Mouse (Mus musculus): ENCODE measurements around the gene Iffo2. TPM values are rescaled to one million over a fixed set of nuclear protein-coding genes. Genes with fewer than 3 reads are reported as not detected.

The Iffo2 gene
- polyA plus RNA-seq, 1 experiment = 1.6 TPM

DNA sequence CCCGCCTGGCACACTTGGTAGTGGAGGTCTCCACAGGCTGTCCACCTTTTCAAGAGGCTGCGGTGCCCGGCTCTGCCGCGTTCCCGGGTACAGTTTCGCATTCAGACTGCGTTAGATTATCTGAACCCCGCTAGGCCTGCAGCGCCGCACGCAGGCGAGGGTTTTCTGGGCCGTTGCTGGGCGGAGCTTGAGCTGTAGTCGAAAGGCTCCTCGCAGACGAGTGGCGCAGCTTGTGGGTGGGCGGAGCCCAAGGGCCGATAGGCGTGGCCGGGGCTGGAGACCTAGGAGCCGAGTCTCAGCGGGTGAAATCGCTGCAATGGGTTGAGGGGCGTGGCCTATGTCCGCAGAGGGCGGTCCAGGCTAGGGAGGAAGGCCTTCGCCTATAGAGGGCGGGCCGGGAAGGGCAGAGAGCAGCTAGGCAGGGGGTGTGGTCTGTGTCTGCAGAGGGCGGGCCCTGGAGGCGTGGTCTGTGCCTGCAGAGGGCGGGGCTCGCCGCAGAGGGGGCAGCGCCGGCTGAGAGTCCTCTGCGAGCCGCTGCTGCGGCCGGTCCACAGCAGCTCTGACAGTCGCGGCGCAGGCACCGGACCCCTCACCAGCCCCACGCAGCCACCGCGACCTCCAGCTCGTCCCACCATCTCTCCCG, 43.9 kb downstream of the Iffo2 start:
- WGBS = under 1% methylated on average over 51 of the region's 52 CpGs
- H3K4me3 ChIP-seq (replicated peaks; ENCODE audit: control insufficient read depth, low read depth, low read length) = peak overlapping the region; percentile 77
- TF ChIP-seq POLR2A (IDR thresholded peaks at IDR 0.05; ENCODE audit: borderline replicate concordance, control insufficient read depth, low read depth, low read length) = peak; percentile 77
- peak; percentile 41; the same call in 1 of the 2 replicates for TF ChIP-seq CTCF (IDR thresholded peaks at IDR 0.05; ENCODE audit: control insufficient read depth, insufficient read depth, low read length)
- H3K27ac ChIP-seq (ENCODE audit: control insufficient read depth, insufficient read depth, low read depth, low read length, poor library complexity) = peak overlapping the region; percentile 37; the same call in 1 of the 2 replicates
- H3K4me1 ChIP-seq (ENCODE audit: control insufficient read depth, insufficient read depth, low read length) = peaks cover 2% of the 10 kb centered on the region; the same call in 1 of the 2 replicates

DNA sequence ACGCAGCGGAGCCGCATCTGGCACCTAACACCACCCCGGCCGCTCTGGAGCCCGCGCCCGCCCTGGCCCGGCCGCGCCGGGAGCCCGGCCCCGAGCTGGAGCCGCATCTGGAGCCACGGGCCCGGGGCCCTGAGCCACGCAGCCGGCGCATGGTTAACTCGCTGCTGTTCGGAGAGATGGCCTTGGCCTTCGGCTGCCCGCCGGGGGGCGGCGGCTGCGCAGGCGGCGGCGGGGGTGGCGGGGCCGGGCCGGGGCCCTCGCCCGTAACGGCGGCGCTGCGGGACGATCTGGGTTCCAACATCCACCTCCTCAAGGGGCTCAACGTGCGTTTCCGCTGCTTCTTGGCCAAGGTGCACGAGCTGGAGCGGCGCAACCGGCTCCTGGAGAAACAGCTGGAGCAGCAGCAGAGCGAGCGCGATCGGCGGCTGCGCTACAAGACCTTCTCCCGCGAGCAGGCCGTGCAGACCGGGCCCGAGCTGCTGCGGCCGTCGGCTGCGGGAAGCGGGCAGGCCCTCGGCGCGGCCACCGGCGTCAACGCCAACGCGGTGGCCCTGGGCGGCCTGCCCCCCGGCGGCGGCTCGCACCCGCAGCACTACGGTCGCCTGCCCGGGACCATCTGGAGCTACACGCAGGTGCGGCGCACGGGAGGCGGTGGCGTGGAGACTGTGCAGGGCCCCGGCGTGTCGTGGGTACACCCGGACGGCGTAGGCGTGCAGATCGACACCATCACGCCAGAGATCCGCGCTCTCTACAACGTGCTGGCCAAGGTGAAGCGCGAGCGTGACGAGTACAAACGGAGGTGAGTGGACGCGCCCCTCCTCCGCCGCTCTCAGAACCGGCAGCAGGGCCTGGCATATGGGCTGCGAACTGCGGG, 44.7 kb downstream of the Iffo2 start:
- H3K27ac ChIP-seq (ENCODE audit: control insufficient read depth, insufficient read depth, low read depth, low read length, poor library complexity) = peak overlapping the region; percentile 37; the same call in 1 of the 2 replicates
- WGBS = under 1% methylated on average over 111 of the region's 111 CpGs
- peaks cover 2% of the 10 kb centered on the region; the same call in 1 of the 2 replicates for H3K4me1 ChIP-seq (ENCODE audit: control insufficient read depth, insufficient read depth, low read length)
- TF ChIP-seq CTCF (IDR thresholded peaks at IDR 0.05; ENCODE audit: control insufficient read depth, insufficient read depth, low read length) = no peak
- TF ChIP-seq POLR2A (IDR thresholded peaks at IDR 0.05; ENCODE audit: borderline replicate concordance, control insufficient read depth, low read depth, low read length) = no peak
- H3K4me3 ChIP-seq (replicated peaks; ENCODE audit: control insufficient read depth, low read depth, low read length) = peak overlapping the region; percentile 77

- no peak for TF ChIP-seq CTCF (IDR thresholded peaks at IDR 0.05; ENCODE audit: control insufficient read depth, insufficient read depth, low read length)
- no peak for TF ChIP-seq POLR2A (IDR thresholded peaks at IDR 0.05; ENCODE audit: borderline replicate concordance, control insufficient read depth, low read depth, low read length)
- H3K4me3 ChIP-seq (replicated peaks; ENCODE audit: control insufficient read depth, low read depth, low read length) = peak overlapping the region; percentile 53
- peaks cover 2% of the 10 kb centered on the region; the same call in 1 of the 2 replicates for H3K4me1 ChIP-seq (ENCODE audit: control insufficient read depth, insufficient read depth, low read length)
- no peak overlapping the region; the same call in 1 of the 2 replicates for H3K27ac ChIP-seq (ENCODE audit: control insufficient read depth, insufficient read depth, low read depth, low read length, poor library complexity)
- WGBS = 16% methylated on average over 14 of the region's 14 CpGs
Observed at GRCm38 (mm10) chr4:139575673-139576003, 45.3 kb downstream of the Iffo2 start.

- WGBS = 81% methylated on average over 14 of the region's 14 CpGs
- Histone ChIP-seq H3K4me1 (ENCODE audit: control insufficient read depth, insufficient read depth, low read length) (peaks cover 2% of the 10 kb centered on the region; the same call in 1 of the 2 replicates), H3K4me3 (replicated peaks; ENCODE audit: control insufficient read depth, low read depth, low read length) (no peak overlapping the region), H3K27ac (ENCODE audit: control insufficient read depth, insufficient read depth, low read depth, low read length, poor library complexity) (no peak overlapping the region)
- TF ChIP-seq CTCF (IDR thresholded peaks at IDR 0.05; ENCODE audit: control insufficient read depth, insufficient read depth, low read length) (no peak), POLR2A (IDR thresholded peaks at IDR 0.05; ENCODE audit: borderline replicate concordance, control insufficient read depth, low read depth, low read length) (no peak)
Observed at GRCm38 (mm10) chr4:139576251-139576880, 46.0 kb downstream of the Iffo2 start.

GRCm38 (mm10) chr4:139577006-139577405, 46.7 kb downstream of the Iffo2 start:
- H3K27ac ChIP-seq (ENCODE audit: control insufficient read depth, insufficient read depth, low read depth, low read length, poor library complexity) = no peak overlapping the region
- no peak overlapping the region for H3K4me3 ChIP-seq (replicated peaks; ENCODE audit: control insufficient read depth, low read depth, low read length)
- 81% methylated on average over 7 of the region's 7 CpGs for WGBS
- peaks cover 2% of the 10 kb centered on the region; the same call in 1 of the 2 replicates for H3K4me1 ChIP-seq (ENCODE audit: control insufficient read depth, insufficient read depth, low read length)
- TF ChIP-seq POLR2A (IDR thresholded peaks at IDR 0.05; ENCODE audit: borderline replicate concordance, control insufficient read depth, low read depth, low read length) = no peak
- TF ChIP-seq CTCF (IDR thresholded peaks at IDR 0.05; ENCODE audit: control insufficient read depth, insufficient read depth, low read length) = no peak

- no peak for TF ChIP-seq POLR2A (IDR thresholded peaks at IDR 0.05; ENCODE audit: borderline replicate concordance, control insufficient read depth, low read depth, low read length)
- TF ChIP-seq CTCF (IDR thresholded peaks at IDR 0.05; ENCODE audit: control insufficient read depth, insufficient read depth, low read length) = no peak
- H3K4me1 ChIP-seq (ENCODE audit: control insufficient read depth, insufficient read depth, low read length) = peaks cover 2% of the 10 kb centered on the region; the same call in 1 of the 2 replicates
- 69% methylated on average over 8 of the region's 8 CpGs for WGBS
- no peak overlapping the region for H3K27ac ChIP-seq (ENCODE audit: control insufficient read depth, insufficient read depth, low read depth, low read length, poor library complexity)
- H3K4me3 ChIP-seq (replicated peaks; ENCODE audit: control insufficient read depth, low read depth, low read length) = no peak overlapping the region
Observed at GRCm38 (mm10) chr4:139578389-139578788, 48.0 kb downstream of the Iffo2 start.

- Histone ChIP-seq H3K4me1 (ENCODE audit: control insufficient read depth, insufficient read depth, low read length) (peaks cover 2% of the 10 kb centered on the region; the same call in 1 of the 2 replicates), H3K27ac (ENCODE audit: control insufficient read depth, insufficient read depth, low read depth, low read length, poor library complexity) (no peak overlapping the region), H3K4me3 (replicated peaks; ENCODE audit: control insufficient read depth, low read depth, low read length) (no peak overlapping the region)
- TF ChIP-seq CTCF (IDR thresholded peaks at IDR 0.05; ENCODE audit: control insufficient read depth, insufficient read depth, low read length) (no peak), POLR2A (IDR thresholded peaks at IDR 0.05; ENCODE audit: borderline replicate concordance, control insufficient read depth, low read depth, low read length) (no peak)
- WGBS = 15% methylated on average over 10 of the region's 10 CpGs
Observed at GRCm38 (mm10) chr4:139579003-139579402, 48.7 kb downstream of the Iffo2 start.

GRCm38 (mm10) chr4:139579466-139579865, 49.1 kb downstream of the Iffo2 start:
- H3K27ac ChIP-seq (ENCODE audit: control insufficient read depth, insufficient read depth, low read depth, low read length, poor library complexity) = no peak overlapping the region
- H3K4me3 ChIP-seq (replicated peaks; ENCODE audit: control insufficient read depth, low read depth, low read length) = no peak overlapping the region
- H3K4me1 ChIP-seq (ENCODE audit: control insufficient read depth, insufficient read depth, low read length) = peaks cover 2% of the 10 kb centered on the region; the same call in 1 of the 2 replicates
- WGBS = 12% methylated on average over 6 of the region's 6 CpGs
- TF ChIP-seq CTCF (IDR thresholded peaks at IDR 0.05; ENCODE audit: control insufficient read depth, insufficient read depth, low read length) = no peak

Measured in bone marrow, adult 2 months (tissue).